Mouse (Mus musculus) lung, embryonic 14.5 days (tissue): Measurements from ENCODE around the gene Hpf1. TPM values are rescaled to one million over a fixed set of nuclear protein-coding genes. Genes with fewer than 3 reads are reported as not detected.

Source experiments
- ATAC-seq: fragments of 200-750 bp; cut with Nextera tagmentation; 2 replicates; pipeline ENCODE4 v1.8.0; 2017; ENCODE audit warnings: mild to moderate bottlenecking, moderate TSS enrichment, moderate library complexity; ENCODE audit not compliant: insufficient read depth
- DNase-seq: peaks from one replicate; pipeline ENCODE4 v3.0.0-alpha.2; 2015
- H3K27ac ChIP-seq: fragments of 300-500 bp; sonication (generic); 2 replicates; pipeline ENCODE4 v1.5.1; 2014; ENCODE audit warnings: low read depth, mild to moderate bottlenecking, moderate library complexity
- H3K27me3 ChIP-seq: fragments of 300-500 bp; sonication (generic); 2 replicates; pipeline ENCODE4 v1.6.1; 2014; ENCODE audit warnings: low read length, control low read depth; ENCODE audit not compliant: insufficient read depth
- H3K36me3 ChIP-seq: fragments of 300-500 bp; sonication (generic); 2 replicates; pipeline ENCODE4 v1.6.1; 2014; ENCODE audit warnings: control low read depth; ENCODE audit not compliant: insufficient read depth
- H3K4me1 ChIP-seq: fragments of 300-500 bp; sonication (generic); 2 replicates; pipeline ENCODE4 v1.6.1; 2014; ENCODE audit warnings: antibody characterized with exemption, control low read depth; ENCODE audit not compliant: insufficient read depth
- H3K4me2 ChIP-seq: fragments of 300-500 bp; sonication (generic); 2 replicates; pipeline ENCODE4 v1.6.1; 2014; ENCODE audit warnings: mild to moderate bottlenecking
- H3K4me3 ChIP-seq: fragments of 300-500 bp; sonication (generic); 2 replicates; pipeline ENCODE4 v1.5.1; 2014; ENCODE audit warnings: low read depth, low read length
- H3K9ac ChIP-seq: fragments of 300-500 bp; sonication (generic); 2 replicates; pipeline ENCODE4 v1.6.1; 2014
- H3K9me3 ChIP-seq: fragments of 300-500 bp; sonication (generic); 2 replicates; pipeline ENCODE4 v1.6.1; 2016; ENCODE audit warnings: low read depth, low read length, control low read depth
- CTCF ChIP-seq: IDR thresholded peaks from 2 replicates; pipeline ENCODE4 v1.5.1; 2016; ENCODE audit warnings: antibody characterized with exemption, low read depth
- WGBS: fragments of 180-500 bp; shearing (Covaris S2); extraction: QIAGEN DNeasy Blood & Tissue Kit; methylation state at CpG from one replicate; pipeline ENCODE4 v1.1.7; 2014; 5-methylcytosine and 5-hydroxymethylcytosine counted together
- polyA plus RNA-seq: library from polyadenylated mRNA; unstranded; fragments of >200 nt; fragmentation: Nextera tagmentation; extraction: Ambion mirVana; gene quantifications from 2 replicates; pipeline ENCODE4 v1.2.1, GENCODE M21; 2014

The Hpf1 gene
- polyA plus RNA-seq: 106 and 115 TPM in 2 replicates

DNA sequence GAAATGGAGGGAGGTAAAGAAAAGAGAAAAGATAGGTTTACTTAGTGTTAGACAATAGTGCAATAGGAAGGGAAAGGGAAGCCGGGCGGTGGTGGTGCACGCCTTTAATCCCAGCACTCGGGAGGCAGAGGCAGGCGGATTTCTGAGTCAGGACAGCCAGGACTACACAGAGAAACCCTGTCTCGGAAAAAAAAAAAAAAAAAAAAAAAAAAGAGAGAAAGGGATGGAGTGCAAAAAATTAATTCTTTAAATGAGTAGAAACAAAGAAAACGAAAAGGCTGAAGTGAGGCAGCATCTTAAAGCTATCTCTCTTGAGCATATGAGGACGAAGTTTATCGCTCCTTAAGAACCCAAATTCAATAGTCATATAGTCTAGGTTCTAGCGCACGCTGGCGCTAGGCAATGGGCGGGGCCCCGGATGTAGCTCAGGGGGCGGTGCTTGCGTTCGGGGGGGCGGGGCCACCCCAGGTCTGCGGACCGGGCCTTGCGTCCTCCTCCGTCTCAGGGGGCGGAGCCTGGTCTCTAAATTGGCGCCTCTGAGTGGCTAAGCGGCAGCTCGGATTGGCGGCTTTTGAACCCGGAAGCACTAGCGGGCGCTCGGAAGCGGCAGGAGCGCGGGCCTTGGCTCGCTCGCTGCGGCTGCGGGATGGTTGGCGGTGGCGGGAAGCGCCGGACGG lies at the start of gene Hpf1:
TSS of gene Hpf1 (plus strand) at position 576 of the 677 bp plus-strand sequence.
- Histone ChIP-seq H3K36me3 (peaks cover 7% of the 10 kb centered on the region; the same call in 1 of the 2 replicates), H3K4me3 (peak within 1 kb of the TSS; percentile 75), H3K9me3 (no peaks in the 10 kb centered on the region), H3K9ac (peak within 1 kb of the TSS; percentile 78), H3K4me2 (peak within 1 kb of the TSS; percentile 78), H3K27me3 (no peaks in the 10 kb centered on the region), H3K4me1 (no peaks in the 10 kb centered on the region), H3K27ac (0 out of 2 replicates have a peak within 1 kb of the TSS, but pooled peaks have one; percentile 42)
- 5% methylated on average over 40 of the region's 43 CpGs for WGBS
- ATAC-seq: peak; percentile 98
- no peak for TF ChIP-seq CTCF
- DNase-seq: peak; percentile 99

GRCm38 (mm10) chr8:60842388-60842787 lies 47.8 kb upstream of the Hpf1 start:
- H3K9me3 ChIP-seq: no peaks in the 10 kb centered on the region
- H3K27ac ChIP-seq: no peak overlapping the region
- no peaks in the 10 kb centered on the region for H3K36me3 ChIP-seq
- TF ChIP-seq CTCF: no peak
- no peaks in the 10 kb centered on the region for H3K27me3 ChIP-seq
- H3K4me2 ChIP-seq: no peak overlapping the region
- DNase-seq (no peak), ATAC-seq (no peak)
- H3K4me1 ChIP-seq: no peaks in the 10 kb centered on the region
- no peak overlapping the region for H3K4me3 ChIP-seq
- WGBS: 79% methylated on average over 6 of the region's 6 CpGs
- no peak overlapping the region for H3K9ac ChIP-seq

DNA sequence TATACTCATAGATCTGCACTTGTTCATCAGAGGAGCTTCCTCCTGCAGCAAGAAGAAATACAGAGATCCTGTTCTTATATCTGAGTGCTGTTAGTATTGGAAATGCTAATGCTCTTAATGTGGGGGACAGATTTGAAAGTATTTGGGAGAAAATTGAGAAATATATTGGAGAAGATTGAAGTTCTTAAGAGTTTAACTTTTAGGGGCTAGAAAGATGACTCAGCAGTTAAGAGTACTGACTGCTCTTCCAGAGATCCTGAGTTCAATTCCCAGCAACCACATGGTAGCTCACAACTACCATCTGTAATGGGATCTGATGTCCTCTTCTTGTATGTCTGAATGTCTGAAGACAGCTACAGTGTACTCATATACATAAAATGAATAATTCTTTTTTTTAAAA lies 32.7 kb upstream of the Hpf1 start:
- Histone ChIP-seq H3K9me3 (no peaks in the 10 kb centered on the region), H3K27ac (no peak overlapping the region), H3K36me3 (no peaks in the 10 kb centered on the region), H3K4me2 (no peak overlapping the region), H3K27me3 (no peaks in the 10 kb centered on the region), H3K9ac (no peak overlapping the region), H3K4me1 (no peaks in the 10 kb centered on the region), H3K4me3 (no peak overlapping the region)
- no peak for ATAC-seq
- TF ChIP-seq CTCF: no peak
- no peak for DNase-seq

- Histone ChIP-seq H3K4me1 (no peaks in the 10 kb centered on the region), H3K4me3 (no peak overlapping the region), H3K9ac (no peak overlapping the region), H3K36me3 (no peaks in the 10 kb centered on the region), H3K9me3 (no peaks in the 10 kb centered on the region), H3K27ac (no peak overlapping the region), H3K4me2 (no peak overlapping the region), H3K27me3 (no peaks in the 10 kb centered on the region)
- ATAC-seq: no peak
- TF ChIP-seq CTCF: no peak
- DNase-seq: no peak
Observed at GRCm38 (mm10) chr8:60858091-60858490, 32.1 kb upstream of the Hpf1 start.

DNA sequence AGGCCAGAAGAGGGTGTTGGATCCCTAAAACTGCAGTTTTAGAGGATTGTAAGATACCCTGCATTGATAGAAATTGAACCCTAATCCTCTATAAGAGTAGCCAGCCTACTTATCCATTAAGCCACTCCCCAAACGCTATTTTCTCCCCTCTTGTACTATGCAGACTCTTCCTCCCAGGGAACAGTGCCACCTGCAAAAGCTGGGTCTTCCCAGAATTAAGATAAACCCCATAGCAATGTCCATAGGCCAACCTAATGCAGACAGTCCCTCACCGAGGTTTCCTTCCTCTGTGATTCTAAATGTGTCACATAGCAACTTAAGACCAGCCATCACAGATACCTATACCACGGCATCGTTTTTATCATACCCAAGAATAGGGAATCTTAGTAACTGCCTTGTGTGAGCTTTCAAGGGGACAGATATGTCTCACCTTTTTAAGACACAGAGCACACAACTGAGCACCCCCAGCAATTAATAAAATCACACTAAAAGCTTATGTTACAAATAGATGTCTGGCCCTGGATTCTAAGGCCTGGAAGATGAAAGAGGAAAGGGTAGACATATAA lies 31.2 kb upstream of the Hpf1 start:
- H3K27ac ChIP-seq: no peak overlapping the region
- H3K9ac ChIP-seq: no peak overlapping the region
- H3K27me3 ChIP-seq: no peaks in the 10 kb centered on the region
- no peak overlapping the region for H3K4me2 ChIP-seq
- ATAC-seq (no peak), DNase-seq (no peak)
- no peaks in the 10 kb centered on the region for H3K4me1 ChIP-seq
- H3K9me3 ChIP-seq: no peaks in the 10 kb centered on the region
- H3K4me3 ChIP-seq: no peak overlapping the region
- no peak for TF ChIP-seq CTCF
- 54% methylated on average over 4 of the region's 4 CpGs for WGBS
- no peaks in the 10 kb centered on the region for H3K36me3 ChIP-seq

DNA sequence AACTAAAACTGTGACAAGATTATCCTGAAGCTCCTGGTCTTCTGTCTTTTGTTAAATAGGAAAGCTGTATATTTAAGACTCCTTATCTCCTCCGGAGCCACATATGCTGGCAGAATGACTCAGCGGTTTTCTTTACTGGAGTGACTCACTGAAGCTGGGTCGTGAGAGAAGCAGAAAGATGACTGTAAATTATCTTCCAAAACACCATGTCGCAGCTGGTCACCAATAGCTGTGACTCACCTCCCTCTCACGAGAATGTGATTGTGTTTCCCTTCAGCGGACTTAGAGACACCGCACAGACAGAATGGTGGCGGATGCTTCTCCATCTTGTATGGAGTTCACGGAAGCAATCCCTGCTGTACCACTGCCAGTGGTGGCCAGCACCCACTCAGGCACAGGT lies 30.6 kb upstream of the Hpf1 start:
- no peaks in the 10 kb centered on the region for H3K4me1 ChIP-seq
- no peaks in the 10 kb centered on the region for H3K36me3 ChIP-seq
- H3K9ac ChIP-seq: no peak overlapping the region
- H3K27ac ChIP-seq: no peak overlapping the region
- no peak overlapping the region for H3K4me2 ChIP-seq
- DNase-seq: peak; percentile 30
- 60% methylated on average over 9 of the region's 9 CpGs for WGBS
- no peak for ATAC-seq
- TF ChIP-seq CTCF: no peak
- H3K4me3 ChIP-seq: no peak overlapping the region
- H3K27me3 ChIP-seq: no peaks in the 10 kb centered on the region
- H3K9me3 ChIP-seq: no peaks in the 10 kb centered on the region

DNA sequence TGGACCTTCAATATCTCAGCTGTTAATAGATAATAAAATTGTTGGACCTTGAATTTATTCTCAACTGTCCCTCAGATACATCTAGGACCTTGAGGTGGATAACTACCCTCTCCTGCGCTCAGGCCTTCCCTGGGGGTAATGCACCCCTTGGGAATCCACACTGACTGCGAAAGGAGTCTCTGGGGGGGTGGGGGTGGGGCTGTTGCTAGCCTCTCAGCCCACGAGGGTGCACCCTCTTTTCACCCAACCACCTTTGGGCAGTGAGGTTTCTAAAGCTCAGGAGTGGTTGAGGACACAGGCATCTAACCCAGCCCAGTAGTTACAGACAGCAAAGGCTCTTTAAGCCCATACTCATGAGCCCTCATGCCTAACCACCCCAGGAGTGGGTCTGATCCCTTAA lies 29.5 kb upstream of the Hpf1 start:
- Histone ChIP-seq H3K9me3 (no peaks in the 10 kb centered on the region), H3K27me3 (no peaks in the 10 kb centered on the region), H3K36me3 (no peaks in the 10 kb centered on the region), H3K27ac (no peak overlapping the region), H3K4me3 (no peak overlapping the region), H3K4me2 (no peak overlapping the region), H3K9ac (no peak overlapping the region), H3K4me1 (no peaks in the 10 kb centered on the region)
- ATAC-seq (no peak), DNase-seq (no peak)
- WGBS: 61% methylated on average over 3 of the region's 3 CpGs
- TF ChIP-seq CTCF: no peak
